Mouse (Mus musculus): ENCODE data around the gene Tenm3. TPM values are rescaled to one million over a fixed set of nuclear protein-coding genes. Genes with fewer than 3 reads are reported as not detected.

The Tenm3 gene
- polyA plus RNA-seq, 1 experiment from 2014 or later: 49.6 TPM

DNA sequence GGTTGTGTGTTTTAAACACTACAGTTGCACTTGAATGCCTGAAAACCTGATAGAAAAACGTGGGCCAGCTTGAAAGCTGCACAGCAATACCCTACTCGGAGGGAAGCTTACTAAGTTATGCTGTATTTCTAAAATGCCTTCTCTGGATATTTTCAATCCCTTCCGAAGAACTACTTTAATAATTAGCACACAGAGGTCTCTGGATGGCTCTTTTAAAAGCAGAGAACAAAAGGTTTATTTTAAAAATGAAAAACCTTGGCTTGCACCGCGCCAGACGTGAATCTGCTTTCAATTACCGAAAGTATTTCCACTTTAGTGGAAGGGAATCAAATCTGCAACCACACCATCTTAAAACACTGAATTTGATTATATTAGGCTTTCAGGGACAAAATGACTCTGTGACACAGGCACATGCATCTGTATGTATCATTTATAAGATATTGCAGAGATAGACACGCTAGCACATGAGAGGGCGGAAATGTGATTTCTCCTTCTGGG, 289.9 kb downstream of the Tenm3 start:
- peak overlapping the region; percentile 81 for H3K4me3 ChIP-seq
- ATAC-seq (replicated peaks): no peak
- H3K27me3 ChIP-seq (replicated peaks): no peaks in the 10 kb centered on the region
- no peaks in the 10 kb centered on the region for H3K9me3 ChIP-seq
- peak overlapping the region; percentile 95 for H3K4me2 ChIP-seq
- peak overlapping the region; percentile 96 for H3K27ac ChIP-seq
- under 1% methylated on average over 9 of the region's 9 CpGs for WGBS
- peak overlapping the region; percentile 78 for H3K9ac ChIP-seq
- H3K36me3 ChIP-seq (replicated peaks): no peaks in the 10 kb centered on the region
- peaks cover 21% of the 10 kb centered on the region for H3K4me1 ChIP-seq

- WGBS: 45% methylated on average over 2 of the region's 2 CpGs
- Histone ChIP-seq H3K27me3 (replicated peaks) (no peaks in the 10 kb centered on the region), H3K27ac (no peak overlapping the region), H3K4me2 (peak overlapping the region; percentile 21; the same call in 1 of the 2 replicates), H3K9ac (no peak overlapping the region), H3K36me3 (replicated peaks) (no peaks in the 10 kb centered on the region), H3K4me3 (no peak overlapping the region), H3K4me1 (peaks cover 21% of the 10 kb centered on the region), H3K9me3 (no peaks in the 10 kb centered on the region; the same call in 1 of the 2 replicates)
- no peak for ATAC-seq (replicated peaks)
Observed at GRCm38 (mm10) chr8:48552306-48552705, 291.4 kb downstream of the Tenm3 start.

DNA sequence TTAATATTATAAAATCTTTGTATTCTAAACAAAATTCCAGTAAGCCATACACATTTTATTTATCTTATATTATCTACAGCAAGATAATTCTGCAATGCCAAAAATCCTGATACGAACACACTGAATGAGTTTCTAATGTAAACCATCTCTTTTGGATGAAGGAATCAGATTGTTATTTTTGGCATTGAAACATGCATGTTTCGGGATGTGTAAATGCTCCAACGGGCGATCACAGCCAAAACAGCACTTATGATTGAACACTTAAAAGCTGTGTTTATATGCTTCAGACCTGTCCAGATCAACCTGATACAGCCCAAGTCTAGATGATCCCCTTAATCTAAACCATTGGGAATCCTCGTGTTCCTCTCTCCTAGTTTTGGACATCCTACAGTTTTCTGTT, 292.4 kb downstream of the Tenm3 start:
- Histone ChIP-seq H3K4me3 (no peak overlapping the region), H3K27ac (no peak overlapping the region), H3K9me3 (no peaks in the 10 kb centered on the region; the same call in 1 of the 2 replicates), H3K4me2 (no peak overlapping the region), H3K9ac (no peak overlapping the region), H3K36me3 (replicated peaks) (no peaks in the 10 kb centered on the region), H3K4me1 (peaks cover 21% of the 10 kb centered on the region), H3K27me3 (replicated peaks) (no peaks in the 10 kb centered on the region)
- ATAC-seq (replicated peaks): no peak
- 74% methylated on average over 5 of the region's 5 CpGs for WGBS

DNA sequence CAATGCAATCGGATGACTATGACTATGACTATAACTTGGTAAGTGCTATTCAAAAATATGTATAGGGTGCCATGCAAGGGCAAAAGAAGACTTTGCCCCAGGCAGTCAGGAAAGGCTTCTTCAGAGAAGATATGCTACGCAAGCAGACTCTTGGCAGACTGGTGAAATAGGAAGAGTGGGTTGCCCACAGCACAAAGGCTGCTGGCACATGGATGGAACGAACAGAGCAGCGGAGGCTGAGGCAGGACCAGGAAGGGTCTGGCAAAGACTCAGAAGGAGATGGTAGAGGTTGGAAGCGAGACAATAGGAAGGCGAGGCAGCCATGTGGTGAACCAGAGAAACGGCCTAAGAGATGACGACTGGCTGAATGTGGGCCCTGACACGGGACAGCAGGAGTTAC, 294.8 kb downstream of the Tenm3 start:
- peaks cover 21% of the 10 kb centered on the region for H3K4me1 ChIP-seq
- H3K36me3 ChIP-seq (replicated peaks): no peaks in the 10 kb centered on the region
- H3K4me3 ChIP-seq: no peak overlapping the region
- WGBS: 91% methylated on average over 9 of the region's 9 CpGs
- no peaks in the 10 kb centered on the region for H3K27me3 ChIP-seq (replicated peaks)
- H3K27ac ChIP-seq: no peak overlapping the region
- ATAC-seq (replicated peaks): no peak
- no peaks in the 10 kb centered on the region; the same call in 1 of the 2 replicates for H3K9me3 ChIP-seq
- H3K4me2 ChIP-seq: no peak overlapping the region
- no peak overlapping the region for H3K9ac ChIP-seq

GRCm38 (mm10) chr8:48545631-48546030, 298.1 kb downstream of the Tenm3 start:
- H3K27me3 ChIP-seq (replicated peaks): no peaks in the 10 kb centered on the region
- peaks cover 15% of the 10 kb centered on the region for H3K4me1 ChIP-seq
- H3K9ac ChIP-seq: no peak overlapping the region
- H3K9me3 ChIP-seq: no peaks in the 10 kb centered on the region; the same call in 1 of the 2 replicates
- H3K27ac ChIP-seq: no peak overlapping the region
- H3K4me3 ChIP-seq: no peak overlapping the region
- ATAC-seq (replicated peaks): no peak
- no peak overlapping the region for H3K4me2 ChIP-seq
- no peaks in the 10 kb centered on the region for H3K36me3 ChIP-seq (replicated peaks)
- WGBS: 80% methylated on average over 5 of the region's 5 CpGs

- Histone ChIP-seq H3K4me2 (no peak overlapping the region), H3K9ac (no peak overlapping the region), H3K9me3 (no peaks in the 10 kb centered on the region; the same call in 1 of the 2 replicates), H3K27me3 (replicated peaks) (no peaks in the 10 kb centered on the region), H3K4me1 (0 out of 2 replicates have a peak, but pooled peaks cover 7% of the 10 kb centered on the region), H3K4me3 (no peak overlapping the region), H3K36me3 (replicated peaks) (no peaks in the 10 kb centered on the region), H3K27ac (no peak overlapping the region)
- no peak for ATAC-seq (replicated peaks)
- WGBS: 62% methylated on average over 7 of the region's 7 CpGs
Observed at GRCm38 (mm10) chr8:48544840-48545239, 298.9 kb downstream of the Tenm3 start.

- H3K36me3 ChIP-seq (replicated peaks): no peaks in the 10 kb centered on the region
- H3K4me1 ChIP-seq: peaks cover 5% of the 10 kb centered on the region; the same call in 1 of the 2 replicates
- H3K27ac ChIP-seq: no peak overlapping the region
- H3K9ac ChIP-seq: no peak overlapping the region
- no peak overlapping the region for H3K4me2 ChIP-seq
- H3K9me3 ChIP-seq: no peaks in the 10 kb centered on the region
- no peaks in the 10 kb centered on the region for H3K27me3 ChIP-seq (replicated peaks)
- no peak overlapping the region for H3K4me3 ChIP-seq
- ATAC-seq (replicated peaks): no peak
- 74% methylated on average over 17 of the region's 17 CpGs for WGBS
Observed at GRCm38 (mm10) chr8:48542141-48542540, 301.6 kb downstream of the Tenm3 start.

DNA sequence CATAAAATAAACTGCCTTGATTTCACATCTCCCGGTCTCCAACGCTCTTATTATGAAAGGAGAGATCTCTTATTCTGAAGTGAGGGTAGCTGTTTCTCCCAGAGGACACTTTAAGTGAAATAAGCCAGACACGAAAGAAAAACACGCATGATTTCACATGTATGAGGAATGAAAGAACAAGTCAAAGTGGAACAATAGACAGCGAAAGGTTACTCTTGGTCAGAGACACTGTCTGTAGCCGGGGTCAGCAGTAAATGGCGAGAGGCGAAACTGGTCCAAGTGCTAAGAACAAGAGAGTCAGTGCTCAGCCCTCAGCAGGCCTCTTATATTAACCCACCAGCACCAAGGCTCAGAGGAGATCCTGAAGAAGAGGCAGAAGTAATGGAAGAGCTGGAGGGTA, 302.9 kb downstream of the Tenm3 start:
- Histone ChIP-seq H3K27me3 (replicated peaks) (no peaks in the 10 kb centered on the region), H3K4me3 (no peak overlapping the region), H3K9ac (no peak overlapping the region), H3K9me3 (no peaks in the 10 kb centered on the region), H3K36me3 (replicated peaks) (no peaks in the 10 kb centered on the region), H3K27ac (no peak overlapping the region), H3K4me1 (peaks cover 5% of the 10 kb centered on the region; the same call in 1 of the 2 replicates), H3K4me2 (no peak overlapping the region)
- WGBS: 40% methylated on average over 8 of the region's 8 CpGs
- ATAC-seq (replicated peaks): no peak

DNA sequence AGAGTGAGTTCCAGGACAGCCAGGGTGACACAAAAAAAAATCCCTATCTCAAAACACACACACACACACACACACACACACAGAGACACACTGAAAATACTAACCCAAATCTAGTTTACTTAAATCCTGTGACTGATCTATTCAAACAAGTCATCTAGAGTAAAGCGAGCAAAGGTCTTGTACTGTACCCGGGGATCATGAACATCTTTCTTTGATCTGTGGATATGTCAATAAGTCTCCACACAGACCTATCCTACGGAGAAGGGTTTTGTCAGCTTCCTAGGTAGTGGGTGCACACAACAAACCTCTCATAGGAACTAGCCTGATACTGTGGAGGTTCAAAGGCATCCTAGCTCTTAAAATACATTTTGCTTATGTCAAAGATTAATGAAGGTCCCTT, 307.9 kb downstream of the Tenm3 start:
- H3K36me3 ChIP-seq (replicated peaks): no peaks in the 10 kb centered on the region
- H3K4me2 ChIP-seq: no peak overlapping the region
- H3K4me3 ChIP-seq: no peak overlapping the region
- H3K27ac ChIP-seq: no peak overlapping the region
- no peak overlapping the region for H3K9ac ChIP-seq
- H3K9me3 ChIP-seq: no peaks in the 10 kb centered on the region
- 92% methylated on average over 3 of the region's 3 CpGs for WGBS
- no peak for ATAC-seq (replicated peaks)
- H3K27me3 ChIP-seq (replicated peaks): no peaks in the 10 kb centered on the region
- peaks cover under 1% of the 10 kb centered on the region; the same call in 1 of the 2 replicates for H3K4me1 ChIP-seq

DNA sequence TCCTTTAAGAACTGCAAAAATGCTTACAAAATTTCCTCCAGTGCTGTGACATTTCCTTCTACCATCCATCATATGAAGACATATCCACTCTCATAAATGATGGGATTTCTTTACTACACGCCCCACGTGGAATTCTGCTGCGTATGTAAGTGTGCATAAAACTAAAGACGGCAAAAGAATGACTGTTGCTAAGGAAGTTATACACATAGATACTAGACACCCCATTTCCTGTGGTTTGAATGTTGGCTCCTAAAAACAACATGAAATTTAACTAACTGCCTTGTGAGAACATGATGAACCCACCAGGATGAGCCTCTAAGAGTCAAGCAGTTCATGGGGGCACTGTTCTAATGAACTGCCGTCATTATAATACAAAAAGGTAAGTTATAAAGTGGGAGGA, 312.0 kb downstream of the Tenm3 start:
- 93% methylated on average over 5 of the region's 5 CpGs for WGBS
- H3K4me1 ChIP-seq: no peaks in the 10 kb centered on the region
- H3K27ac ChIP-seq: no peak overlapping the region
- no peak overlapping the region for H3K4me2 ChIP-seq
- no peak overlapping the region for H3K4me3 ChIP-seq
- no peak overlapping the region for H3K9ac ChIP-seq
- H3K36me3 ChIP-seq (replicated peaks): no peaks in the 10 kb centered on the region
- ATAC-seq (replicated peaks): no peak
- no peaks in the 10 kb centered on the region for H3K9me3 ChIP-seq
- no peaks in the 10 kb centered on the region for H3K27me3 ChIP-seq (replicated peaks)

GRCm38 (mm10) chr8:48530916-48531570, 312.7 kb downstream of the Tenm3 start:
- ATAC-seq (replicated peaks): no peak
- no peak overlapping the region for H3K9ac ChIP-seq
- H3K27me3 ChIP-seq (replicated peaks): no peaks in the 10 kb centered on the region
- H3K36me3 ChIP-seq (replicated peaks): no peaks in the 10 kb centered on the region
- no peak overlapping the region for H3K4me2 ChIP-seq
- 93% methylated on average over 11 of the region's 11 CpGs for WGBS
- H3K4me1 ChIP-seq: no peaks in the 10 kb centered on the region
- H3K4me3 ChIP-seq: no peak overlapping the region
- no peak overlapping the region for H3K27ac ChIP-seq
- H3K9me3 ChIP-seq: no peaks in the 10 kb centered on the region

DNA sequence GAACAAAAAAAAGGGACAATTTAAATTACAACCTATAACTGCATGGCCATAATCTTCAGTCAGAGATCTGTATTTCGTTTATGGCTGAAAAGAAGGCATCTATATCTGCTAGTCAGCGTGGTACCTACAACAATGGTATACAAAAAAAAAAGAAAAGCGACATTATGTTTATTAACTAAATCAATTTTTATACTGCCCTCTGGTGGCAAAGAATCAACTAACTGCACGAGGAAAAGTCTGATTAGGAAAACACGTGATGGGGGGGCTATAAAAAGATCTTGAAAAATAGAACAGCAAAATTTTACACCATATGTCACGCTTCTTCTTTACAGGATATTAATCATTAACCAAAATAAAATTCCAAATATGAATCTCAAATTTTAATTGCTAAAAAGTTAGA, 316.3 kb downstream of the Tenm3 start:
- Histone ChIP-seq H3K4me1 (peaks cover 1% of the 10 kb centered on the region), H3K36me3 (replicated peaks) (no peaks in the 10 kb centered on the region), H3K4me3 (no peak overlapping the region), H3K4me2 (no peak overlapping the region), H3K27ac (no peak overlapping the region), H3K27me3 (replicated peaks) (no peaks in the 10 kb centered on the region), H3K9ac (no peak overlapping the region), H3K9me3 (no peaks in the 10 kb centered on the region)
- no peak for ATAC-seq (replicated peaks)
- WGBS: 25% methylated on average over 6 of the region's 6 CpGs

DNA sequence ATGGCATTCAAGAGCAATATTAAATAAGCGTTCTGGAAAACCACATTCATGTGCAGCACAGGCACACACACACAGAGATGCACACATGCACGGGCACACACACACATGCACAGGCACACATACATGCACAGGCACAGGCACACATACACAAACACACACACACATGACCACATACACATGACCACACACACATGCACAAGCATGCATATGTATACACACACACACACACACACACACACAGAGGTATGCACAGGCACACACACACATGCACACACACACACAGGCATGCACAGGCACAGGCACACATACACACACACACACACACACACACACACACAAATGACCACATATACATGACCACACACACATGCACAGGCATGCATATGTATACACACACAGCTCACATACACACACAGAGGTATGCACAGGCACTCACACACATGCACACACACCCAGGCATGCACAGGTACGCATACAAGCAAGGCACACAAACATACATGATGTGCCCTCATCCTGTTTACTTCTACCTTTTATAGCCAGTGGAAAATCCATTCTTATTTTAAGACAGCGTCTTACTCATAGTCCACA, 321.1 kb downstream of the Tenm3 start:
- Histone ChIP-seq H3K9me3 (no peaks in the 10 kb centered on the region), H3K9ac (no peak overlapping the region), H3K4me1 (peaks cover 8% of the 10 kb centered on the region), H3K36me3 (replicated peaks) (no peaks in the 10 kb centered on the region), H3K27me3 (replicated peaks) (no peaks in the 10 kb centered on the region), H3K4me3 (no peak overlapping the region), H3K4me2 (no peak overlapping the region), H3K27ac (no peak overlapping the region)
- WGBS: 86% methylated on average over 4 of the region's 4 CpGs
- ATAC-seq (replicated peaks): peak; percentile 67
